Mouse (Mus musculus) 3134 (cell line): Measurements from ENCODE around the gene Memo1.
"Not testable (repeated sequence)": the region's sequence is repeated elsewhere in the genome, so short reads cannot be mapped to it uniquely, and the experiment has no call there.

Experiments
- DNase-seq: peaks from one replicate; pipeline ENCODE4 v3.0.0-alpha.2; 2011; ENCODE audit warnings: low spot score; ENCODE audit not compliant: insufficient read length; ENCODE audit errors: extremely low read depth

Memo1 gene

DNA sequence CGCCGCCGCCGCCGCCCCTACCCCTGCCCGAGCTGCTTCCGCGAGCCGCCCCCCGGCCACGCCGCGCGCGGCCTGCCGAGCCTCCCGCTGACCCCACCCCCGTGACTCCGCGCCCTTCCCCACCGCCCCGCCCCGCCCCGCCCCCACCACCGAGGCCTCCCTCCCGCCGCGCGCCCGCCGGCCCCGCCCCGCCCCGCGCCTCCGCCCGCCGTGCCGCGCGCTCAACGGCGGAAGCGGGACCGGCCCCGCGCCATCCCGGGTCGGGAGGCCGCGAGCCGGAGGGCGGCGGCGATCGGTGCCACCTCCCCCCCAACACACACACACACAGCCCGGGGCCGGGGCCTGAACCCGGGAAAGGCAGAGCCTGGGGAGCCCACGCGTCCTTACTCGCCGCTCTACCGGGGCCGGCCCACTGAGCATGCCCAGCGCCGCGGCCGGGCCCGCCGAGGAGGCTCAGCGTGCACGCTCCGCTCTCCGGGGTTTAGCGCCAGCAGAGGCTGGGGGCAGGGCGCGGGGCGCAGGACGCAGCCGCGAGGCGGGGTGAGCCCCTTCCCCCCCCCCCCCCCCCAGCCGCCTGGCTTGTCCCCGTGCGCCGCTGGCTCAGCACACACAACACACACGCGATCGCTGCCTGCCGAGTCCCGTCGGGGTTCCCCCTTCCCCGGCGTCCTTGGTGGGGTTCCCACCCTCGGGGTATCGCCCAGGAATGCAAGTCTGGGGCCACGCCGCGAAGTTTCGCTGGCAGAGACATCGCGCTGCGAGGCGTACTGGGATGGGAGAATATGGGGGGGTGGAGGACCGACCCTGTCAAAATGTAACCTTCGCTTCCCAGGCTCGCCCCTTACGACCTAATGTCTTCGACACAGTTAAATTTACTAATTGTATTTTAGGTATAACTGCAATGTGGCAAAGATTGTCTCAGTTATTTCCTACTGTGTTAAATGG lies at the start of gene Memo1:
Gene Memo1, minus strand, starts transcription at position 496 of the 945 bp plus-strand sequence.
- DNase-seq = peak; percentile 80

DNA sequence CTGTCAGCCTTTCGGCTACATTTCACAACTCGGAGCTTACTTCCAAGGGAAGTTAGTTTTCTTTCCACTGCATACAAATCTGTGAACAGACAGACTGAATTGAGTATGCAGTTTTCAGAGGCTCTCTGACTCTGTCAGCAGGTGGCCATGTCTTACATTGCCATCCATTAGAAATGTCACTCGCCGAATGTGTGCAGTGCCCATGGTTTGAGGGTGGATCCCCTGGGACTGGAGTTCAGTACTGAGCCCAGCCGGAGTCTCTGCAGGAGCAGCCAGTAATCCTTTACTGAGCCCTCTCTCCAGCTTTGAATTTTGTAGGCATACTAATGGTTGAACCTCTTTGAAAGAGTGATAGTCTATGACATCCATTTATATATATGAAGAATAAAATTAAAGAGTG lies 45.8 kb upstream of the Memo1 start:
- no peak for DNase-seq

DNA sequence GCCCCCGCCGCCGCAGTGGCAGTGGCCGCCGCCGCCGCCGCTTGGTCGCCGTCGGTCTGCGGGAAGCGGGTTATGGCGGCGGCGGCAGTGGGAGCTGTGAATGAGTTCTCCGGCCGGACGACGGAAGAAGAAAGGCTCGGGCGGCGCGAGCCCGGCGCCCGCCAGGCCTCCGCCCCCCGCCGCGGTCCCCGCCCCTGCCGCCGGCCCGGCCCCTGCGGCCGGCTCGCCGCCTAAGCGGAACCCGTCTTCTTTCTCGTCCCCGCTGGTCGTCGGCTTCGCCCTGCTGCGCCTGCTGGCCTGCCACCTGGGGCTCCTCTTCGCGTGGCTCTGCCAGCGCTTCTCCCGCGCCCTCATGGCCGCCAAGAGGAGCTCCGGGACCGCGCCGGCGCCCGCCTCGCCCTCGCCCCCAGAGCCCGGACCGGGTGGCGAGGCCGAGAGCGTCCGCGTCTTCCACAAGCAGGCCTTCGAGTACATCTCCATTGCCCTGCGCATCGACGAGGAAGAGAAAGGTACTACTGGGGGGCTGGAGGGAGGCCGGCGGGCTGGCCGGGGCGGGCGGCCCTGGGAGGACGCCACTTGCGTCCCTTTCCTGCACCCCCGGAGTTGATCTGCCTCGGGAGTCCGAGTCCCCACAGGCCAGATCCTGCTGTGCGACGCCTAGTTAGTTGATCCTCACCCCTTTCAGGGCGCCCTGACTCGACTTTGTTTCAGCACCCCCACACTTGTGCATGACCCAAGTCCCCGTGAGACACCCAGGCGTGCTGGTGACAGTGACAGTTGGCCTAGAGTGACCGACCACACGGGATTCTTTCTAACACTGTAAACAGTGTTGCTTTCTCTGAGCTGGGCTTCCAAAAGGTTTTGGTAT lies 43.9 kb upstream of the Memo1 start, which contains the start of gene Spast:
Gene Spast, plus strand, starts transcription at position 51 of the 868 bp plus-strand sequence.
- peak; percentile 85 for DNase-seq

DNA sequence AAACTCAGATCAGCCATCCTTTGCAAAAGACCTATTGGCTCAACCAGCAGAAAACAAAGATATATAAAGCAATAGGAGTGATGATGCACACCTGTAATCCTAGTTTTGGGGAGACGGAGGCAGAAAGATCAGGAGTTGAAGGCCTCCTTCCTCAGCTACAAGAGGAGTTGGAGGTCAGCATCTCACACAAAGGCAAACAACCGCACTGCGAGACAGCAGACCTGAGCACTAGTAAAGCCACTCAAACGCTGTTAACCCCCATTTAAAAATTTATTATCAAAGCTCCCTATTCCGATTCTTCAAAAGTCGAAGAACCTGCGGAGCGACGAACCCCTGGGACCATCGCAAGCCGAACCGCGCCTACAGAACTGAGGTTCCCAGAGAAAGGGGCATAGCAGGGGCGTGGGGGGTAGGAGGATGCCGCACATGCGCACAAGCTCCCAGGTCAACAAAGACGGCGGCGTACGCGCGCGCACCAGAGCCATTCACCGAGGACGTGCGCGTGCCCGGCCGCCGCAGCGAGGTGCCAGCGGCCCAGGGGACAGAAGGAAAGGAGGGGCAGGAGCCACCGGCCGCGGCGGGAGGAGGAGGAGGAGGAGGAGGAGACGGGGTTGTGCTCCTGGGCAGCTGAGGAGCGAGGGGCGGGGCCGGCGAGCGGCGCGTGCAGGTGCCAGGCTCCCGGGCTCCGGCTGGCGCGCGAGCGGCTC lies 43.1 kb upstream of the Memo1 start:
- peak; percentile 98 for DNase-seq

DNA sequence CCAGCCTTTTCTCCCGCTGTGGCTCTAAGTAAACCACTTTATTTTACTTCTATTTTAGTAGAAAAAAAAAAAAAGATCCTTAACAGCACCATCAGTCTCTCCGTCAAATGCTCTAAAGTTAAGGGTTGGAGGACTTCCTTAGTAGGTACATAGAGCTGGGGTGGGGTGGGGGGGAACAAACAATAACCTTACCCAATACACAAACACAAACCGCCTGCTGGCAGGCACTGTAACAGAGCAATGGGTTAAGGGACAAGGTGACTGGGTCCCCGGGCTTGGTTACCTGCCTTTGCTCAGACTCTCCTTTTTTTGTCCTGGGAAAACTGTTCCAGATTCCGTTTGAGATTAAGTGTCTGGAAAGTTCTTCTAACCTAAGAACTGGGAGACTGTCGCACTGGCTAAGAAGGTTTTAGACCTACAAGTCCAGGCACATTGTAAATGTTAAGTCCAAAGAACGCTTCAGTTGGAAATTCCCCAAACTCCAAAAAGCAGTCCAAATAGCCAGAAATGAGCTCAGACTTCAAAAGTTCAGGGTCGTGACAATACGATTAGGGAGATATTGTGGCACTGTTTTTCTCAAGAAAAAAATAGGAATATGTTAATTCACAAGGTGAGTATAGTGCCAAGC lies 35.8 kb upstream of the Memo1 start:
- no peak for DNase-seq

DNA sequence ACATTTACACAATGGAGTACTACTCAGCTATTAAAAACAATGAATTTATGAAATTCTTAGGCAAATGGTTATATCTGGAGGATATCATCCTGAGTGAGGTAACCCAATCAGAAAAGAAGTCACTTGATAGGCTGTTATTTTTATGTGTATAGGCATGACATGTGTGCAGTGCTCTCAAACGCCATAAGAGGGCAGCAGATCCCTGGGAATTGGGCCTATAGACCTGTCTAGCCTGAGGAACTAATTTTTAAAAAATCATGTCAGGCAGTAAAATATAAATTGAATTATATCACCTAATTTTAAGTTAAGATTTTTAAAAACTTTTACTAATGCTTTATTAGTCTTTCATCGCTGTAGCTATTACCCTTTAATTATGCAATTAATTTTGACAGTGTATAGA lies 32.8 kb upstream of the Memo1 start:
- DNase-seq = not testable (repeated sequence)

DNA sequence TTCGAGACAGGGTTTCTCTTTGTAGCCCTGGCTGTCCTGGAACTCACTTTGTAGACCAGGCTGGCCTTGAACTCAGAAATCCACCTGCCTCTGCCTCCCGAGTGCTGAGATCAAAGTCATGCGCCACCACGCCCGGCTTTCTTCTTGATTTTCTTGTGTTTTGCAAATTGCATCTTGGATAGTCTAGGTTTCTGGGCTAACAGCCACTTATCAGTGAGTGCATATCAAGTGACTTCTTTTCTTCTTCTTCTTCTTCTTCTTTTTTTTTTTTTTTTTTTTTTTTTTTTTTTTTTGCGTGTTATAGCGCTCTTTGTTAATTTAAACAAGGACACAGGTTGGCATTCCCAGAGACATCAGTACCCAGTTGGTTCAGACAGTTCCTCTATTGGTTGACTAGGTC lies 31.9 kb upstream of the Memo1 start:
- DNase-seq = not testable (repeated sequence)

DNA sequence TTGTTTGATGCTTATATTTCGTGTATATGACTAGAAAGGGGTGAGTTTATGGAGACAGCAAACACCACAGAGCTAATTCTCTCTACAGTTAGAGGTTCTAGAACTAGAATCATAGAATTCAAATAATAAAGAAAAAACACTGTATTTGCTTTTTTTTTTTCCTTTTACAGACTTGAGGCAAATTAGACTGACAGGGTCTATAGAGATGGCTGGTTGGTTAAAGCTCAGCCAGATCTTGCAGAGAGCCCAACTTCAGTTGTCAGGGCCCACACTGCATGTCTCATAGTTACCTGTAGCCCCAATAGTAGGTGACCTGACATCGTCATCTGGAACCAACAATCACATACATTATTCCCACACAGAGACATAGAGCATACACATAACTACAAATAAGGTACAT lies 28.5 kb upstream of the Memo1 start, which contains the start of gene Dpy30:
Gene Dpy30, minus strand, starts transcription at position 101 of the 400 bp plus-strand sequence.
- no peak for DNase-seq

DNA sequence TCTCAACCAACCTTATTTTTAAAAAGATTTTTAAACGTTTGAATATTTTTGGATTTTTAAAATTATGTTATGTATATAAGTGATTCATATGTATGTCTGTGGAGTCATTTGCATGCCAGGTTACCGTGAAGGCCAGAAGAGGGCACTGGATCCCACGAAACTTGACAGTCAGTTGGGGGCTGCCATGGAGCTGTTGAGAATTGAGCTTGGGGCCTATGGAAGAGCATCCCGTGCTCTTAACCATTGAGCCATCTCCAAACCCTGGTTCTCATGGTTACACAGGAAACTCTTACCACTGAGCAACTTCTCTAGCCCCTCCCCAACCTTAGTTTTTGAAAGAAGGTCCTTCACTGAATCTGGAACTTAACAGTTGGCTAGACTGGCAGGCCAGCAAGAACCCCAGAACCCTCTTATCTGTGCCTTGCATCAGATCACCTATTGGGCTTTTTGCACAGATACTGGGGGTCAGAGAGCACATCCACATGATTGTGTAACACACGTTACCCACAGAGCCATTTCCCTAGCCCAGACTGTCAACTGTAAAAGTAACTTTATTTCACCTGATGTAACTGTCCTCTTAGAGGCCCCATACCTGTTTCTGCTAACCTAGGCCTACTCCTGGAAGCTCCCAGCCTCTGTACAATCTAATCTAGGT lies 27.2 kb upstream of the Memo1 start:
- DNase-seq = no peak

DNA sequence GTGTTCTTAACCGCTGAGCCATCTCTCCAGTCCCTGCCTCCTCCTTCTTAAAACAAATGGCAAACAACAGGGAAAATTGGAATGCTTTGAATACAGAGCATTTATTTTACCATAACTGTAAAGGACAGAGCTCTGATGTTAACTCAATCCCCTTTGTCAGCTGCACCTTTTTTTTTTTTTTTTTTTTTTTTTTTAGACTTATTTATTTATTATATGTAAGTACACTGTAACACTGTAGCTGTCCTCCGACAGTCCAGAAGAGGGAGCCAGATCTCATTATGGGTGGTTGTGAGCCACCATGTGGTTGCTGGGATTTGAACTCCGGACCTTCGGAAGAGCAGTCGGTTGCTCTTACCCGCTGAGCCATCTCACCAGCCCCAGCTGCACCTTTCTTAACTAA lies 23.4 kb upstream of the Memo1 start:
- no peak for DNase-seq

DNA sequence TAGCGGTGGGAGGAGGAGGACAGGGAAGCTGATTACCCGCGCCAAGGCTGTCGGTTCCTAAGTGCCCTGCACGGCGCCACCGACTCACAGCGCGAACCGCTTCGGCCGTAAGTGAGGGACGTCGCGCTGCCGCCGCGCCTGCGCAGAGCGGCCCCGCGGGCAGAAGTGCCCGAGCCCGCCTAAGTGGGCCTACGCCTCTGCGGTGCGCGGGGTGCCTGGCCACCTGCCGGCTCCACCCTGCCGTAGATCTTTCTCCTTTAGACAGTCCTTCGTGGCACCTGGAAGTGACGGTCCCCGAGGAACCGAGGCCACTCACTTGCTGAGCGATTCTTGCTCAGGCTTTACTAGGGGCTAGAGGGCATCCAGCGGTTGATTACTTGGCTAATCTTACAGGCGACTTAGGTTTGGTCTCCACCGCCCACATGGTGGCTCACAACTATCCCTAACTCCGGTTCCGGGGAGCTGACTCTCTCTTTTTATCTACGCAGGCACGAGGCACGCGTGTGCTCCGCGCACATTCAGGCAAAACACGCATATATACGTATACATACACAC lies 21.1 kb upstream of the Memo1 start:
- peak; percentile 97 for DNase-seq

DNA sequence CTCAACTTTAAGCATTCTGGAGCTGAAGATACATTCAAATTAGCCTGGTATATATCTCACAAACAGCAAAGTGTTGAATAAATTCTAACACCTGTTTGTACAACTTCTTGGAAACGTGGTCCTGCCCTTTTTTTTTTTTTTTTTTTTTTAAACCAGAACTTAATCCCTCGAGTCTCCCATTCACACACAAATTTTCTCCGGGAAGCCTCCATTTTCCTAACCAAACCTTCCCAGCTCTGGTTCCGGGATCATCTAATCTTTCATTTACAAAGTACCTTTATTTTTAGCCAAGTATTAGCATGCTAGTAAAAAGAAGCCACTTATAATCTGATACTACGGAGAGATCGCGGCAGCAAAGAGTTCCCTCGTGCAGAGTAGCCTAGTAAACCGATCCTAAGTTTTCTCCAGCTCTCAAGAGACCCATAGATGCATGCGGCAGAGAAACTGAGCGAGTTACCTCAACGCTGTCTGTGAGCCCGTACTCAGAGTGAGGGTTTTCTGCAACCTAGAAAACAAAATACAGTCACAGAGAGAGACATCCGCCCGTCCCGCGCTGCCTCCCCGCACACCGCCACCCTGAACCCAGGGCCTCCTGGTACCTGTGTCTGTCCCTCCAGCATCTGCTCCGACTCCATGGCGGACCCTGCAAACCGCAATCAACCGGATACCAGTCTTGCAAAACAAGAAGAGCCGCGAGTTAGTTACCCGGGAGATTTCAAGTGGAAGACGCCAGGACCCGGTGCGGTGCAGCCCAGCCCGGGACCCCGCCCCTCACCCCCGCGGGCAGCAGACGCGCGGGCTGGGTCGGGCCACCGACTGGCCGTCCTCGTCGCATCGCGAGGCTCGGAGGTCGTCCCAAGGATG lies 20.4 kb upstream of the Memo1 start:
- no peak for DNase-seq

DNA sequence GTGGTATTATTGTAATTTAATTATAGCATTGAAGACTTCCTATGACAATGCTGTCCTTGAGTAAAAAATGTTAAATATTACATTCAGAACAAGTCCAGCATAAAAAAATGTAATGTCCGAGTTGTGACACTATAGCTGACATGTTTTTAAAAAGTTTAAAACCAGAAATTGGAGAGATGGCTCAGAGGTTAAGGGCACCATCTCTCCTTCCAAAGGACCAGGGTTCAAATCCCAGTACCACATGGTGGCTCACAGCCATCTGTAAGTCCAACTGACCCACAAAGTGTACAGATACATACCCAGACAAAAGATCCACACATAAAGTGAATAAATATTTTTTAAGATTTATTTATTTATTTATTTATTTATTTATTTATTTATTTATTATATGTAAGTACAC lies 10.7 kb upstream of the Memo1 start:
- no peak for DNase-seq

DNA sequence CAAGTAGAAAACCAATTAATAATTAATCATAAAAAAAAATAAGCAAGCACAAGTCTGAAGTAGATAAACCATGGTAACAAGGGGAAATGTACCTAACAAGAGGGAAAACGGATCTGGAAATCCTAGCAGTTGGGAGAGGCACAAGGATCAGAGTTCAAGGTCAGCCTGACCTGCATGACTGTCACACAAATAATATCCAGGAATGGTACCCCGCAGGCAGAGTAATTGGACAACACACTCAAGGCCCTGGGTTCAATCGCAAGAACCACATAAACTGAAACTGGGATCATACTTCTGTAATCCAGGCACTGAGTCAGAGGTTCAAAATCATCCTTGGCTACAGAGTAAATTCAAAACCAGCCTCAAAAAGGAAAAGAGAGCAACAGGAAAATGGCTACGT lies 10.3 kb upstream of the Memo1 start:
- no peak for DNase-seq

DNA sequence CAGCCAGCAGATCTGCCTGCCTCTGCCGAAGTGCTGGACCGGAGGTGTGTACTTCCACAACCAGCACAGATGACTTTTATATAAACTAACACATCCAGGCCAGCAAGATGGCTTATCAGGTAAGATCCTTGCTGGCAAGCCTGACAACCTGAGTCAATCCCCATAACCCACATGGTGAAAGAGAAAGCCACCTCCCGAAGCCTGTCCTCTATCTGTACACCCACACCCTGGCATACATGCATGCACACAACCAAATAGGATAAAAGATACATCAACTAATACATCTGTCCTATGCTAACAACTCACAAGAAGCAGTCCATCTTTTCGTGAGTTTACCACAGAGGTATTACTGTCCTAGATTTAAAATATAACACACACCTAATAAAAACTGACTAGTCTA lies 8.7 kb upstream of the Memo1 start:
- DNase-seq = no peak

DNA sequence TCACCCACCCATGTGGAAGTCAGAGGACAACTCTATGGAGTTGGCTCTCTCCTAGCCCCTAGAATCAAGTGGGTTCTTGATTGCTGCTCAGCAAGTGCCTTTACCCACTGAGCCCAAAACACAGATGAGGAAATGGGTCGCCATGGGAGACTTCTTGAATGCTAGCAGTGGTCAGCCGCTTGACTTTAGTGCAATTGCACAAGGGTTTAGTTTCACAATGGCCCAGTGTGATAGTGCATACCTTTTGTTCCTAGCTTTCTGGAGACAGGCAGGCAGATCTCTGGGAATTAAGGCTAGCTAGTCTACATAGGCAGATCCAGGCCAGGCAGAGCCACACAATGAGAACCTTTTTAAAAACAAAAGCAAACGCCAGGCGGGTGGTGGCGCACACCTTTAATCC lies 4.8 kb upstream of the Memo1 start:
- DNase-seq = no peak

DNA sequence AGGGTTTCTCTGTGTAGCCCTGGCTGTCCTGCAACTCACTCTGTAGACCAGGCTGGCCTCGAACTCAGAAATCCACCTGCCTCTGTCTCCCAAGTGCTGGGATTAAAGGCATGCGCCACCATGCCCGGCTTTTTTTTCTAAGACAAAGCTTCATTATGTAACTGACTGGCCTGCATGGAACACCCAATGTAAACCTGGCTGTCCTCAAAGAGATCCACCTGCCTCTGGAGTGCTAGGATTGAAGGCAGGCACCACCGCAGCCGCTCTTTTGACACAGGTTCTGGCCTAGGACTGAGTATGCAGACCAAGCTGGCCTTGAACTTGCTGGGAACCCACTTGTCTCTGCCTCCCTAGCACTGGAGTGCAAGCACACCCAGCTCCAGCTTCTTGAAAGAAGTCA lies 1.7 kb upstream of the Memo1 start:
- DNase-seq = not testable (repeated sequence)

DNA sequence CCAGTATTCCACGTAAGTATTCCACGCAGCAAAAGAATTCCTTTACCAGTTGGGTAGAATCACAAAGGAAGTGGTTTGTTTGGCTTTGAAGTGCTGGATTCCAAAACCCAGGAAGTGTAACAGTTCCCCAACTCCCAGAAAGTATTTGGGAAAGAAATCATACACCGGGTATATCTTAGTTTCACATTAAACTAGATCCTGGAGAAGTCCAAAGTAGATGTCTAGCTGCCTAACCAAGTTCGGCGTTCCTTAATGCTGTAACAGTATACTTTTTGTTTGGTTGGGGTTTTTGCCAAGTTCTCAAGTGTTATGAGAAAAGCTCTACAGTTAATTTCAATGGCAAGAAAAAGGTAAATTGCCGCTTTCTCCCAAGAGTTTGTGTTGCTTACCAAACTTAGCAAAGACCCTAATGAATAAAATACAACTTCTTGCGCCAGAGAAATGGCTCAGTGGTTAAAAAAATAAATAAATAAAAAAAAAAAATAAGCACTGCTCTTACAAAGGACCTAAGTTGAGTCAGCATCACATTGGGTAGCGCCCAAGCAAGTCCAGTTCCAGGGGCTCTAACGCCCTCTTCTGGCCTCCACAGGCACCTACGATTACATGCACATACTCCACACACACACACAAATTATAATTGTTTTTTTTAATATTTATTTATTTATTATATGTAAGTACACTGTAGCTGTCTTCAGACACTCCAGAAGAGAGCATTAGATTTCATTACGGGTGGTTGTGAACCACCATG lies 929 bp upstream of the Memo1 start:
- peak; percentile 62 for DNase-seq
